Mouse (Mus musculus) cerebellum, adult 2 months (tissue): ENCODE measurements around the gene Grtp1. TPM values are rescaled to one million over a fixed set of nuclear protein-coding genes. Genes with fewer than 3 reads are reported as not detected.

Experiments
- DNase-seq, 2 experiments: peaks; one replicate each; pipeline ENCODE4 v3.0.0; 2021
- H3K27ac ChIP-seq: fragments of 200-500 bp; 2 replicates; pipeline ENCODE4 v1.5.1; 2012; ENCODE audit warnings: low read length, control low read depth, inconsistent platforms; ENCODE audit not compliant: insufficient read depth
- H3K27me3 ChIP-seq: fragments of 200-500 bp; 2 replicates; pipeline ENCODE4 v1.6.1; 2012; ENCODE audit warnings: inconsistent platforms, mild to moderate bottlenecking, low read length, moderate library complexity; ENCODE audit not compliant: control insufficient read depth, insufficient read depth
- H3K4me1 ChIP-seq: fragments of 200-500 bp; 2 replicates; pipeline ENCODE4 v1.6.1; 2011; ENCODE audit warnings: low read length; ENCODE audit not compliant: control insufficient read depth, insufficient read depth
- H3K4me3 ChIP-seq: fragments of 200-500 bp; replicated peaks from 2 replicates; pipeline ENCODE3; 2011; ENCODE audit warnings: mild to moderate bottlenecking, low read depth, low read length, control low read depth; ENCODE audit not compliant: insufficient read depth
- CTCF ChIP-seq: fragments of 200-500 bp; IDR thresholded peaks from 2 replicates; pipeline ENCODE4 v1.5.1; 2011; ENCODE audit warnings: low read depth, mild to moderate bottlenecking, control low read depth, low read length, moderate library complexity, borderline replicate concordance; ENCODE audit not compliant: insufficient read depth
- POLR2A ChIP-seq: fragments of 200-500 bp; IDR thresholded peaks from 2 replicates; pipeline ENCODE4 v1.6.1; 2011; ENCODE audit warnings: low read length, control low read depth, borderline replicate concordance; ENCODE audit not compliant: insufficient read depth
- WGBS: fragments of 180-500 bp; shearing (Covaris S2); methylation state at CpG from one replicate; pipeline ENCODE4 v1.1.7; 2018; 5-methylcytosine and 5-hydroxymethylcytosine counted together
- polyA plus RNA-seq: library from polyadenylated mRNA; depleted of rRNA; stranded (reverse); fragments of >200 nt; gene quantifications from 2 replicates; pipeline ENCODE4 v1.2.3, GENCODE M21; 2012

Gene Grtp1
- polyA plus RNA-seq, 1 experiment, result 6.8 TPM

GRCm38 (mm10) chr8:13202806-13203205 lies 2.4 kb upstream of the Grtp1 start:
- Histone ChIP-seq H3K27me3 (no peaks in the 10 kb centered on the region), H3K27ac (no peak overlapping the region), H3K4me3 (no peak overlapping the region), H3K4me1 (no peaks in the 10 kb centered on the region)
- WGBS, result 86% methylated on average over 3 of the region's 3 CpGs
- DNase-seq, result no peak
- TF ChIP-seq CTCF (no peak), POLR2A (no peak)

GRCm38 (mm10) chr8:13202041-13202440 lies 1.6 kb upstream of the Grtp1 start:
- WGBS, result 53% methylated on average over 3 of the region's 3 CpGs
- H3K4me3 ChIP-seq, result no peak overlapping the region
- H3K27ac ChIP-seq, result no peak overlapping the region
- no peaks in the 10 kb centered on the region for H3K27me3 ChIP-seq
- TF ChIP-seq CTCF, result no peak
- no peak for TF ChIP-seq POLR2A
- no peak for DNase-seq
- H3K4me1 ChIP-seq, result no peaks in the 10 kb centered on the region

GRCm38 (mm10) chr8:13201013-13201334 lies 554 bp upstream of the Grtp1 start:
- H3K27me3 ChIP-seq, result no peaks in the 10 kb centered on the region
- WGBS, result 2% methylated on average over 18 of the region's 18 CpGs
- no peaks in the 10 kb centered on the region for H3K4me1 ChIP-seq
- TF ChIP-seq POLR2A, result no peak
- TF ChIP-seq CTCF, result no peak
- no peak overlapping the region for H3K27ac ChIP-seq
- no peak for DNase-seq
- no peak overlapping the region for H3K4me3 ChIP-seq

GRCm38 (mm10) chr8:13199385-13200061 lies 897 bp downstream of the Grtp1 start:
- TF ChIP-seq CTCF (no peak), POLR2A (no peak)
- Histone ChIP-seq H3K4me1 (no peaks in the 10 kb centered on the region), H3K27ac (no peak overlapping the region), H3K4me3 (no peak overlapping the region), H3K27me3 (no peaks in the 10 kb centered on the region)
- DNase-seq, result no peak
- WGBS, result 41% methylated on average over 14 of the region's 14 CpGs

- WGBS, result 55% methylated on average over 5 of the region's 5 CpGs
- no peak for TF ChIP-seq CTCF
- TF ChIP-seq POLR2A, result no peak
- no peak for DNase-seq
- Histone ChIP-seq H3K4me3 (no peak overlapping the region), H3K27ac (no peak overlapping the region), H3K27me3 (no peaks in the 10 kb centered on the region), H3K4me1 (no peaks in the 10 kb centered on the region)
These were observed 2.9 kb downstream of the Grtp1 start for GRCm38 (mm10) chr8:13197493-13197892.

- DNase-seq, result no peak
- 44% methylated on average over 10 of the region's 10 CpGs for WGBS
- Histone ChIP-seq H3K4me1 (no peaks in the 10 kb centered on the region), H3K4me3 (no peak overlapping the region), H3K27ac (no peak overlapping the region), H3K27me3 (no peaks in the 10 kb centered on the region)
- no peak for TF ChIP-seq CTCF
- TF ChIP-seq POLR2A, result no peak
These were observed 5.6 kb downstream of the Grtp1 start for GRCm38 (mm10) chr8:13194818-13195217.

GRCm38 (mm10) chr8:13190235-13190634 lies 10.2 kb downstream of the Grtp1 start:
- WGBS, result 90% methylated on average over 8 of the region's 8 CpGs
- no peak overlapping the region for H3K27ac ChIP-seq
- no peaks in the 10 kb centered on the region for H3K4me1 ChIP-seq
- H3K4me3 ChIP-seq, result no peak overlapping the region
- no peaks in the 10 kb centered on the region for H3K27me3 ChIP-seq
- no peak for DNase-seq
- TF ChIP-seq POLR2A, result no peak
- no peak for TF ChIP-seq CTCF

- Histone ChIP-seq H3K27me3 (no peaks in the 10 kb centered on the region), H3K27ac (no peak overlapping the region), H3K4me1 (no peaks in the 10 kb centered on the region), H3K4me3 (no peak overlapping the region)
- no peak for DNase-seq
- TF ChIP-seq CTCF, result no peak
- WGBS, result 83% methylated on average over 1 of the region's 1 CpGs
These were observed 11.6 kb downstream of the Grtp1 start for GRCm38 (mm10) chr8:13188857-13189256.

- Histone ChIP-seq H3K27ac (no peak overlapping the region), H3K4me1 (no peaks in the 10 kb centered on the region), H3K27me3 (no peaks in the 10 kb centered on the region), H3K4me3 (no peak overlapping the region)
- no peak for DNase-seq
- WGBS, result 91% methylated on average over 13 of the region's 13 CpGs
- TF ChIP-seq POLR2A (no peak), CTCF (no peak)
These were observed 12.3 kb downstream of the Grtp1 start for GRCm38 (mm10) chr8:13188052-13188555.
